Comparison of ENCODE assay signal across 17 mouse cellular contexts in the genomic region with DNA sequence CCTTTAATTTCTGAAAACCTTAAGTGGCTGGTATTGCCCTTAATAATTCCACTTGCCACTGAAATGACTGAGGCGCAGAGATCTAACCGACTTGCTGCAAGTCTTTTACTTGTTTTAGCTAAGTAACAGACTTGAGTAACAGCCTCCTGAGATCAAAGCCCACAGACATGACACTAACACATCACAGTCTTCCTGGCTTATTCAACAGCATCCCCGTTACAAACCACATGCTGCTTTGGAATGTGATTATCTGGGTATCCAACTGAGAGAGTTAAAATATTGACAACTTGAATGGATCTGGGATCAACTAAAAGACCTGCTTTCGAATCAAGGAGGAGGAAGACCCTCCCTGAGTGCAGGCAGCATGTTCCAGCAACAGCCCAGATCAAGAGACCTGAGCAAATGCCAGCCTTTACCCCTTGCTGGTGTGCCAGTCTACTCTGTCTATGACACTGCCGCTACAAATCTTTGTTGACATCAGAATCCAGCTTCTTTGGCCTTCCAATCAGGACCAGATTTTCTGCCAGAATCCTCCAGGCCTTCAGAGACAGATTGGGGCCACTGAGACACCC.
"Had no signal": no experiment of that assay in that cellular context is flagged by ENCODE, and none has a peak within 500 bp of the region (broad histone marks: within the 10 kb centered on the region; RNA-seq: fewer than 3 reads in every experiment).

No protein-coding gene starts in this region.

- ATAC-seq: intestine, embryonic 16.5 days; lung, postnatal 0 days had no signal

- H3K4me1 ChIP-seq: liver, embryonic 15.5 days; neural tube, embryonic 13.5 days; stomach, embryonic 15.5 days had no signal

- H3K4me3 ChIP-seq: limb, embryonic 13.5 days; liver, embryonic 15.5 days; neural tube, embryonic 13.5 days; stomach, embryonic 15.5 days had no signal

- H3K27me3 ChIP-seq: limb, embryonic 13.5 days; liver, embryonic 15.5 days; neural tube, embryonic 13.5 days; stomach, embryonic 15.5 days had no signal

- H3K9ac ChIP-seq: limb, embryonic 13.5 days; liver, embryonic 15.5 days; neural tube, embryonic 13.5 days; stomach, embryonic 15.5 days had no signal

- H3K27ac ChIP-seq: kidney, postnatal 0 days; limb, embryonic 13.5 days; liver, embryonic 15.5 days; neural tube, embryonic 13.5 days; stomach, embryonic 15.5 days had no signal

- H3K9me3 ChIP-seq: limb, embryonic 13.5 days; liver, embryonic 15.5 days; neural tube, embryonic 13.5 days; stomach, embryonic 15.5 days had no signal

- H3K4me2 ChIP-seq: limb, embryonic 13.5 days; liver, embryonic 15.5 days; neural tube, embryonic 13.5 days; stomach, embryonic 15.5 days had no signal

- DNase-seq: kidney, adult 9 months; kidney, postnatal 36 days; layer of hippocampus, adult 9-11 months; layer of hippocampus, postnatal 36 days; lung, adult 2 months; lung, postnatal 36 days; retina, postnatal 1 day; right cerebral cortex, postnatal 14 days; thymus, adult 2 months; thymus, postnatal 36 days had no signal

- H3K36me3 ChIP-seq: limb, embryonic 13.5 days; liver, embryonic 15.5 days; neural tube, embryonic 13.5 days; stomach, embryonic 15.5 days had no signal
